Mouse (Mus musculus) ovary, postnatal 10 days (tissue): ENCODE measurements around the gene Pramel5.
"Not testable (repeated sequence)": the region's sequence is repeated elsewhere in the genome, so short reads cannot be mapped to it uniquely, and the experiment has no call there.

Source experiments
- DNase-seq: peaks from one replicate; pipeline ENCODE4 v3.0.0; 2022; ENCODE audit warnings: low spot score

Gene Pramel5

DNA sequence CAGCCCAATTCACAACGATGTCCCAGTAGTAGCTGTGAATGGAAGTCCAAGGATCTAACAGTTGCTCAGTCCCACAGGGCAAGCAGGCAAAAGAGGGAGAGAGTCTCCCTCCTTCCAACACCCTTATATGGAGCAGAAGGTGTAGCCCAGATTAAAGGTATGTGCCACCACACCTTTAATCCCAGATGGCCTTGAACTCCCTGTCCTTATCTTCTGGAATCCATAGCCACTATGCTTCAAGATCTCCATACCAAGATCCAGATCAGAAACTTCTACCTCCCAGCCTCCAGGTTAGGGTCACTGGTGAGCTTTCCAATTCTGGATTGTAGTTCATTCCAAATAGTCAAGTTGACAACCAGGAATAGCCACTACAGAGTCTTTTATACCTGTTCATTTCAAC is at the start of gene Pramel5:
Gene Pramel5 (minus strand): TSS at position 101 of the 400 bp plus-strand sequence.
- DNase-seq, result not testable (repeated sequence)

DNA sequence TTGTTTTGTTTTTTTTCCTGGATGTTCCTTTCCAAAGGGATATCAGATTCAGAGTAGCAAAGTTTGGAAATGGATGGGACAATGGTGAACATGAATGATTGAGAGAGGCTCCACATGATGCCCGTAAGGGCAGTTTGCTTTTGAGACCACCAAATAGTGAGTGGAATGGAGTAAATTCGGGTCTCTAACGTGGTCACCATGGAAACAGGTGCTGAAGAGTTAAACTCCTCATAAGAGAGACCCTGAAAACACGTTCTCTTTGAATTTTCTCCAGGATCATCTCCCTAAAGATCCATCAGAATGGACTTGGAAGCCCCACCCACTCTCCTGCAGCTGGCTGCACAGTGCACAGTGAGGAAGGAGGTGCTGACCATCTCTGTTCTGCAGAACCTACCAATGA is 49.7 kb upstream of the Pramel5 start, which contains the start of gene Gm13128:
Gene Gm13128 (plus strand): TSS at position 301 of the 400 bp plus-strand sequence.
- not testable (repeated sequence) for DNase-seq

DNA sequence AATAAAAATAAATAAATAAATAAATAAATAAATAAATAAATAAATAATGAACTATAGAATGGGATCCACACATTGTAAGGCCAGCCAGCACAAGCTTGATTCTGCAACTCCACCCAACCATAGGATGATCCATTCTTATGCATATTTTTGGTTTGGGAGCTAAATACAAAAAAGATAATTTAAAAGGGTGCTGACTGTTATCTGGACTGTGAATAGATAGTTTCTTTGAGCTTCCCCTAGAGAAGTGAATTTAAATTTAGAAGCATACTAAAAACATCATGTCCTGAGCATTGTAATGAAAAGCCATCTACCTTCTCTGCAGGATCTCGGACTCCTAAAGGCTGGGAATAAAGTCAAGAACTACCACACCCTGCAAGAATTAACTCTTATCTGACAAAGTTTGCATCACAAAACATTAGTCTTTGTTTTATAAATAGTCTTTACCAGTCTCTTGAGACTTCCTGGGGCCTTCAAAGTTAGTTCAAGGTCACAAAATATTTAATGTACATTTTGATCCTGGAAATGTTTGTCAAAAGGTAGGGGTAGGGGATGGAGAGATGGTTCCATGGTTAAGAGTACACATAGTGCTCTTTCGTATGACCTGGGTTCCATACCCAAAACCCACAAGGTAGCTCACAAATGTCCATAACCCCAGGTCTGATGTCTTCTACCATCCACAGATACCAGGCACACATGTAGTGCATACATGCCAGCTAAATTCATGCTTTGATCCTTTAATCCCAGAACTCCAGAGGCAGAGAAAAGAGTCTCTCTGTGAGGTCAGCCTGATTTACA is 32.6 kb upstream of the Pramel5 start:
- not testable (repeated sequence) for DNase-seq

DNA sequence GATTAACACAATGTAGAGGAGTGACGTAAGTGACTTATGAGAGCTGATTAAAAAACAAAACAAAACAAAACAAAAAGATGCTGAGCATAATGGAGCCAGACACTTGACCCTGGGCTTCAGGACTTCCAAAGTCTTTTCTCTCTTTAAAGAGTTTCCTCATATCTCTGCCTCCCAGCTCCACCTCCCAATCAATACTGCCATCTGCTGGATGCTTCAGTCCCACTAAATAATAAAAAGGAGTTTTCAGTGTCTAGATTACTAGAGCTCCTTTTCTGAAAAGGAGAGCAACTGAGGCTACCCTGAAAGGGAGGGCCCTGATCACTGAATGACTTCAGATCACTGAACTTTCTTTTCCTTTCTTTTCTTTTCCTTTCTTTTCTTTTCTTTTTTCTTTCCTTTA is 19.1 kb upstream of the Pramel5 start:
- DNase-seq, result not testable (repeated sequence)

- not testable (repeated sequence) for DNase-seq
Observed at GRCm38 (mm10) chr4:144254768-144255167, 25.5 kb downstream of the Pramel5 start.
